ENCODE assay signal across 8 mouse cellular contexts in genomic region chr12:93928541-93929238, GRCm38 (mm10).
A peak's percentile ranks its signal among the peaks of the same experiment; 100 is the strongest.
DNase-seq lines count a peak whose midpoint lies in the region; ATAC-seq and TF ChIP-seq lines count a peak whose summit lies in the region.
"Not testable (repeated sequence)": the region's sequence is repeated elsewhere in the genome, so short reads cannot be mapped to it uniquely, and the experiment has no call there.

No protein-coding gene starts in this region.

- not testable (repeated sequence) for H3K4me2 ChIP-seq in forebrain, embryonic 14.5 days (ENCODE audit: low read length); heart, embryonic 16.5 days (ENCODE audit: low read depth, low read length); limb, embryonic 12.5 days; liver, postnatal 0 days (ENCODE audit: low read depth, low read length); midbrain, embryonic 13.5 days (replicated peaks); neural tube, embryonic 15.5 days

- H3K4me1 ChIP-seq in forebrain, embryonic 14.5 days (ENCODE audit: control insufficient read depth, insufficient read depth, low read length); heart, embryonic 16.5 days (ENCODE audit: control insufficient read depth, insufficient read depth, low read length); limb, embryonic 12.5 days (replicated peaks); liver, postnatal 0 days (ENCODE audit: insufficient read depth); midbrain, embryonic 13.5 days (replicated peaks); neural tube, embryonic 15.5 days: not testable (repeated sequence)

- H3K36me3 ChIP-seq in forebrain, embryonic 14.5 days (ENCODE audit: control insufficient read depth, insufficient read depth, low read length); heart, embryonic 16.5 days (ENCODE audit: control insufficient read depth, insufficient read depth); limb, embryonic 12.5 days; liver, postnatal 0 days (replicated peaks; ENCODE audit: insufficient read depth, low read length); midbrain, embryonic 13.5 days; neural tube, embryonic 15.5 days: not testable (repeated sequence)

- TF ChIP-seq EP300 in liver, postnatal 0 days (IDR thresholded peaks at IDR 0.05; ENCODE audit: low read depth): not testable (repeated sequence)

- not testable (repeated sequence) for H3K27ac ChIP-seq in forebrain, embryonic 14.5 days (ENCODE audit: low read depth, low read length); heart, embryonic 16.5 days (ENCODE audit: low read length); limb, embryonic 12.5 days; liver, postnatal 0 days (ENCODE audit: low read depth); midbrain, embryonic 13.5 days; neural tube, embryonic 15.5 days (replicated peaks)

- WGBS in forebrain, embryonic 14.5 days: 56% methylated on average over 1 of the region's 27 CpGs
- 78% methylated on average over 1 of the region's 27 CpGs for WGBS in heart, embryonic 16.5 days
- 85% methylated on average over 1 of the region's 27 CpGs for WGBS in limb, embryonic 12.5 days
- 71% methylated on average over 1 of the region's 27 CpGs for WGBS in liver, postnatal 0 days (ENCODE audit: insufficient replicate concordance)
- 42% methylated on average over 1 of the region's 27 CpGs for WGBS in midbrain, embryonic 13.5 days
- WGBS in neural tube, embryonic 15.5 days: 77% methylated on average over 1 of the region's 27 CpGs

- not testable (repeated sequence) for TF ChIP-seq CTCF in liver, postnatal 0 days (IDR thresholded peaks at IDR 0.05; ENCODE audit: low read depth)

- H3K9ac ChIP-seq in forebrain, embryonic 14.5 days (ENCODE audit: low read length); heart, embryonic 16.5 days (ENCODE audit: low read length); limb, embryonic 12.5 days (replicated peaks); liver, postnatal 0 days (replicated peaks); midbrain, embryonic 13.5 days (replicated peaks); neural tube, embryonic 15.5 days (replicated peaks): not testable (repeated sequence)

- DNase-seq in forebrain, embryonic 14.5 days (ENCODE audit: low spot score); liver, postnatal 0 days: not testable (repeated sequence)

- not testable (repeated sequence) for H3K27me3 ChIP-seq in forebrain, embryonic 14.5 days (replicated peaks; ENCODE audit: control insufficient read depth, insufficient read depth, low read length); heart, embryonic 16.5 days (ENCODE audit: control insufficient read depth, insufficient read depth, low read length); limb, embryonic 12.5 days; liver, postnatal 0 days (ENCODE audit: insufficient read depth, low read length); midbrain, embryonic 13.5 days; neural tube, embryonic 15.5 days (replicated peaks)

- ATAC-seq in cerebellum, adult (ENCODE audit: insufficient number of reproducible peaks, low FRiP score, low TSS enrichment): peak; percentile 78
- ATAC-seq in forebrain, embryonic 14.5 days: peak; percentile 77
- ATAC-seq in heart, embryonic 16.5 days (replicated peaks; ENCODE audit: extremely low read depth, insufficient read depth, low FRiP score): peak; percentile 69
- peak; percentile 52 for ATAC-seq in inflammation-experienced regulatory T-cells, adult 6 months
- ATAC-seq in limb, embryonic 12.5 days (ENCODE audit: insufficient number of reproducible peaks, insufficient read depth, low FRiP score, low TSS enrichment, low read depth): peak; percentile 59
- ATAC-seq in liver, postnatal 0 days: peak; percentile 79
- peak; percentile 88 for ATAC-seq in midbrain, embryonic 13.5 days
- peak; percentile 87 for ATAC-seq in neural tube, embryonic 15.5 days (ENCODE audit: low FRiP score)

- H3K9me3 ChIP-seq in forebrain, embryonic 14.5 days (replicated peaks; ENCODE audit: control insufficient read depth, low read length); heart, embryonic 16.5 days (replicated peaks; ENCODE audit: control insufficient read depth, low read length); limb, embryonic 12.5 days; liver, postnatal 0 days (ENCODE audit: low read length); midbrain, embryonic 13.5 days; neural tube, embryonic 15.5 days (replicated peaks): not testable (repeated sequence)

- not testable (repeated sequence) for H3K4me3 ChIP-seq in forebrain, embryonic 14.5 days (ENCODE audit: low read depth, low read length); heart, embryonic 16.5 days (ENCODE audit: low read length); limb, embryonic 12.5 days (replicated peaks); liver, postnatal 0 days (ENCODE audit: low read depth, low read length); midbrain, embryonic 13.5 days (replicated peaks); neural tube, embryonic 15.5 days (replicated peaks)
